Mouse (Mus musculus) megakaryocyte progenitor cell, adult 5-6 weeks (primary cell): ENCODE data around the gene 2200002D01Rik. TPM values are rescaled to one million over a fixed set of nuclear protein-coding genes. Genes with fewer than 3 reads are reported as not detected.
A peak's percentile ranks its signal among the peaks of the same experiment; 100 is the strongest.

Source experiments
- ATAC-seq: replicated peaks from 2 replicates; pipeline ENCODE4 v1.8.0; 2016; ENCODE audit warnings: mild to moderate bottlenecking, moderate TSS enrichment, inconsistent platforms; ENCODE audit not compliant: poor library complexity
- total RNA-seq, 2 experiments: library from RNA; stranded (forward) in 1 of 2; stranded (reverse) in 1 of 2; fragments of 157-497, 149-512 nt in 1 of 2; fragments of 200-1000 nt in 1 of 2; gene quantifications; 2 replicates each; pipeline versions ENCODE4 v1.2.3 to v1.2.4; 2015 to 2017

The 2200002D01Rik gene
- total RNA-seq (2015) (0.20 TPM in 1 of 2 replicates, not detected in the other), total RNA-seq (2017) (1.4 TPM in 1 of 2 replicates, not detected in the other)

DNA sequence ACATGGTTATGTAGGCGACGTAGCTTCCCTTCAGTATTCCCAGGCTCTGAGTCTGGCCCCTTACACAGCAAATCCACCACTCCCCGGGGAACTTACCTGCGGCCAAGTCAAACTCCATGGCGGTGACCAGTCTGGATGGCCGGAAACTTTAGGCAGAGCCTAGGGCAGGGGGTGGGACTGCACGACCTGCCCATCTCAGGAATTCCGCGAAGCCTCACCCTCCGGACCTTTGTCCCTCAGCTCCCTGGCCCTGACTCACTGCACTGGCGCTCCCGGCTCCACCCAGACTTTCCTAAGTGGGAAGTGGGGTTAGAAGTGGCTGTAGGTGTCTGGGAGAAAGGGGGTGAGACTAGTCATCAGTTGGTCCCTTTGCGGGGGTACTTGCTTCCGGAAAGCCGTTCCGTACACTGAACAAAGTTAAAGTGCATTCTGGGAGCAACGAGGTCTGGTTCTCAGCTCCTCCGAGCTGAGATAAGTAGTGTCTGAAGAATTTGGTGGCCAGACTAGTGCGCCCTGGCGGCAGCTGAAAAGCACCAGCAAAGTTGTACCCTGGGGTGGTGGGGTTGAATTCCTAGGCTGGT lies at the start of gene 2200002D01Rik:
2200002D01Rik (minus strand) TSS at position 206 of the 581 bp plus-strand sequence.
- 0 out of 2 replicates have a peak, but pooled peaks have one; percentile 30 for ATAC-seq

DNA sequence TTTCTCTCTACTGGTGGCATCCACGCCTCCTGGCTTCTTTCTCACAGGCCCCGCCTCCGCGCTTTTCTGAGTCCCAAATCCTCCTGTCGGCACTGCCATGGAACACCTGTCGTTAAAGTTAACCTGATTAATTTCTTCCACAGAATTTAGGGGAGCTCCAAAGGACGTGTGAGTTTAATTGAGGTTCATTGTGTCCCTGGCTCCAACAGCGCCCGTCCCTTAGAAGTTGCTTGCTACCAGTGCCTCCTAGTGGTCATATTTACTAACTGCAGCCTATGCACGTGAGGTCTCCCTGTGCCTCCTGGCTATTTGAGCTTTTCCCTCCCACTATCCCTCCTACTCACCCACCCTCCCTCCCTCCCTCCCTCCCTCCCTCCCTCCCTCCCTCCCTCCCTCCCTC lies 48.7 kb upstream of the 2200002D01Rik start:
- peak; percentile 89 for ATAC-seq

DNA sequence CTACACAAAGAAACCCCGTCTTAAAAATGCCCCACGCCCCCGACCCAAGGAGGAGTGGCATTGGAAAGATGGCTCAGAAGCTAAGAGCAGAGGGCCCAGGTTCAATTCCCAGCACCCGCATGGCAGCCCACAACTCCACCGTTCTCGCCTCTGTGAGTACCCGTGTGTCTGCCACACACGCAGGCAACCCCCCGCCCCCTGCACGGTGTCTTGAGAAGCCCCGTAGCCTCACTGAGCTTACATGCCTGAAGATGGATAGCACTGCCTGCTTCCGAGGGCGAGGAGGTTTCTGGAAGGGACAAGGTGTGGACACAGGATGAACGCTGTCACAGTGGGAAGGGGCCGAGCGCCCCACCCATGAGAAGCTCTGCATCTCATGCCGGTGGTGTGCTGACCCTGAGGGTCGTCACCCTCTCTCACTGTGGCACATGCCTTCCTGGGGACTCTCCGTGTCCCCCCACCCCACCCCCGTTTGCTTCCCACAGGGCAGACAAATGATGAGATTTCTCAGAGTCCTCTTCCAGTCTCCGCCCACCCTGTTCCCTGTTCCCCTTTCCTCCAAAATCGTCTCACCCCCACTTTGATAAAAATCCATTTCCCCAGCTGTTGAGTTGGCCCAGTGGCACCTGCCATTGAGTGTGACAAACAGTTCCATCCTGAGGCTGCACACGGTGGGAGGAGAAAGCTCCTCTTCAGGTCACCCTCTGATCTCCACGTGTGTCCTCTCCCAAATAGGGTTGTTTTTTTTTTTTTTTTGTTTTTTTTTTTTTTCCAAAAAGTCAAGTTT lies 47.8 kb upstream of the 2200002D01Rik start:
- no peak for ATAC-seq

DNA sequence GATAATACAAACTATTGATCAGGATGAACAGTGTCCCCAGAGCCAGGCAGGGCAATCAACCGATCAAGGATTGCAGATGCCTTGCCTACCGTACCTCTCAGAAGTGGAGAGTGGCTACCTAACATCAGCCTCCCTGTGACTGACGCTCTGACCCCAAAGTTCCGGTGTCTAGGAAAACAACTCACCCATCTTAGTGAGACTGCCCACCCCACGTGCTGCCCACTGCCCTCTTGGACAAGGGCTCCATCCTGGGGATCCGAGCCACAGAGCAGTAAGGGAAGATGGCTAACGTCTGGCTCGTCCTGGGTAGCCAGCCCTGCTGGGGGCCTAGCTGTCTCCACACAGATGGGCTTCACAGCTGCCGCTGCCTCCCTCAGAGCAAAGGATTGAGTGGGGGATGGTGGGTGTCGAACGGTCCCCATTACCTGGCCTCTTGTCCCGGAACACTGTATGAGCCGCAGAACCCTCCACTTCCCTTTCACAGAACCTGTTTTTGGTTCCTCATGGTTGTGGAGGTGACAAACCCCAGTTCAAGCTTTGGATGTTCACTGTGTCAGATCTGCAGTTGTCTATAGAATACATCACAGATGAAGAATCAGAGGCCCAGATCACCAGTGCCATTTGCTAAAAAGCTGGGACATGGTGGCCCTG lies 46.0 kb upstream of the 2200002D01Rik start:
- no peak for ATAC-seq

DNA sequence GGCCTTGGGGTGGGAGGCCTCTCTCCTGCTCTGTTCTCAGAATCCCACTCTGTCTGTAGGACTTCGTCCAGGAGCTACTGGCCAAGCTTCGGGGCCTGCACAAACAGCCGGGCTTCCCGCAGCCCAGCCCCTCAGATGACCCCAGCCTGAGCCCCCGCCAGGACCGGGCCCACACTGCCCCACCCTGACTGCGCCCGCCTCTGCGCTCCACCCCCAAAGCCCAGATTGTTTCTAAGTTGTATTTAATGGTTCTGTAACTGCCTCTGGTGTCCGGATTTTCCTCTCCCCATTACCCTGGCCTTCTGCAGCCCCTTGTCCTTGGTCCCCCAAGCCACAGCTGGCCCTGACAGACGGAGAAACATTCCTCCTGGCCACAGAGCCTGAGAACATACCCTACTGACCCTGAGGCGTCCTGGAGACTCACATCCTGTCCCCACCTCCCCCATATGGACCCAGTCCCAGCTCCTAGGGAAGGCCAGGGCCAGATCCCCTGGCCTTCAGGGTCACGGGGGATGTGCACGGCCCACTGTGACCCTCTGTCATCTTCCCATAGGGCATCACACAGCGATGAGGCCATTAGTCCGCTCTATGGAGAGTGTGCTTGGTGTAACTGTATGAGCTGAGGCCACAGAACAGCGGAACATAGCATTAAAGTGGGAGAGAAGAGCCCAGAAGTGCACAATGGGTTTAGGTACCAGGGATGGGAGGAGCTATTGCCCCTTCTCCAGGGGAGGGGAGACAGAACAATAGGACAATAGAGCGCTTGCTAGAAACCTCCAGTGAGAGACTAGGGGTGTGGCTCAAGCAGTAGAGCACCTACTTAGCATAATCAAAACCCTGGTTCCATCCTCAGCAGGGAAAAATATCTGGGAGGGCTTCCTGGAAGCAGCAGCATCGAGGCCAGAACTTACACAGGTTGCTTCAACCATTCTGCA lies 45.1 kb upstream of the 2200002D01Rik start:
- ATAC-seq: no peak

DNA sequence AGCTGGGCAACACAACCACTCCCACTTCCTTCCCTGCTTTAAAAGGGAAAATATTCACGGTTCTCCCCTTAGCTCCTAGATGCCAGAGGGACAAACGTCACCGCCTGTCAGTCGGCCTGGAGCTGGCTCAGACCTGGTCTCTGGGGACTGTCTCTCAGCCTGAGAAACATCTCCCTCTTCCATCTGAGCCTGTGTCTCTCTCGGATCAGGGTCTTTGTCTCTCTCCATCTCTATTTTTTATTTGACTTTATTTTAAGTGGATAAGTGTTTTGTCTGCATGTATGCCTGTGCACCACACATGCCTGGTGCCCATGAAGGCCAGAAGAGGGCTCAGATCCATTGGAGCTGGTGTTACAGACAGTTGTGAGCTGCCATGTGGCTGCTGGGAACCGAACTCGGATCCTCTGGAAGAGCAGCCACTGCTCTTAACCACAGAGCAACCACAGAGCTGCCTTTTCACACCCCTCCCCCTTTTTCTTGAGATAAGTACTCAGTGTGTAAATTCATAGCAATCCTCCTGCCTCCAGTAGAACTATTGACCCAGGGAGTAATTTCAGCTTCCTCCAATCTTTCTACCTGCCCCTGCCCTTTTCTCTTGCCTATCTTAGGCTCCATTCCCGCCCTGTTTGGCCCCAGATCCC lies 44.3 kb upstream of the 2200002D01Rik start:
- ATAC-seq: no peak

DNA sequence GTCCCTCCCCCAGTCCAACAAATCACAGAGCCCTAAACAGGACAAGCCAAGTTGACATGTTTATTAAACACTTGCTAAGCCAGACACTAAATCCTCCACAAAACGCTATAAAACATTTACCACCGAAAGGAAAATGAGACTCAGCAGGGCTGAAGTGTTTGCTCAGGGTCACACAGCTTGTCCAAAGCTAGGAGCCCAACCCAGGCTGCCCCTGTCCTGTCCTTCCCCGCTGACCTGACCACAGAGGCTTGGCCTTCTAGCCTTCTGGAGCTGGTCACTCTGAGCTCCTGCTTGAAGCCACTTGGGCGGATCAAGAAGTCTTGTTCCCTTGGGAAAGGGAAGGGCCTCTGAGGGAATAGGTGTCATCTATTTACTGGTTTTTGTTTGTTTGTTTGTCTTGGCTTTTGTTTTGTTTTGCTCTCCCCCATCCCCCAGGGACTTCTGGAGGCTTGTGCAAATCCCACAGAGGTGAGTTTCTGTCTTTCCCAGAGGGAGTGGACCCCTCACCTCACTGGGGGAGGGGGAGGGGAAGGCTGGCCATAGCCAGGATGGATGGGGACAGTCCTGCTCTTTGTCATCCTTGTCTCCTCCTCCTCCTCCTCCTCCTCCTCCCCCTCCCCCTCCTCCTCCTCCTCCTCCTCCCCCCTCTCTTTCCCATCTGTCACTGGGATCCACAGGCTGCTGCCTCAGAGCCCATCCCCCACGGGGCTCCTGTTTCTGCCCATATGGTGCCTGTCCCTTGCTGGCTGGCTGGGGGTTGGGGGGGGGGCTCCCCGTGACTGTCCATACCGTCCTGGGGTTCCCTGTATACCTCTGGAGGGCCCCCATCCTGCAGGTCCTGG lies 43.6 kb upstream of the 2200002D01Rik start:
- ATAC-seq: no peak

DNA sequence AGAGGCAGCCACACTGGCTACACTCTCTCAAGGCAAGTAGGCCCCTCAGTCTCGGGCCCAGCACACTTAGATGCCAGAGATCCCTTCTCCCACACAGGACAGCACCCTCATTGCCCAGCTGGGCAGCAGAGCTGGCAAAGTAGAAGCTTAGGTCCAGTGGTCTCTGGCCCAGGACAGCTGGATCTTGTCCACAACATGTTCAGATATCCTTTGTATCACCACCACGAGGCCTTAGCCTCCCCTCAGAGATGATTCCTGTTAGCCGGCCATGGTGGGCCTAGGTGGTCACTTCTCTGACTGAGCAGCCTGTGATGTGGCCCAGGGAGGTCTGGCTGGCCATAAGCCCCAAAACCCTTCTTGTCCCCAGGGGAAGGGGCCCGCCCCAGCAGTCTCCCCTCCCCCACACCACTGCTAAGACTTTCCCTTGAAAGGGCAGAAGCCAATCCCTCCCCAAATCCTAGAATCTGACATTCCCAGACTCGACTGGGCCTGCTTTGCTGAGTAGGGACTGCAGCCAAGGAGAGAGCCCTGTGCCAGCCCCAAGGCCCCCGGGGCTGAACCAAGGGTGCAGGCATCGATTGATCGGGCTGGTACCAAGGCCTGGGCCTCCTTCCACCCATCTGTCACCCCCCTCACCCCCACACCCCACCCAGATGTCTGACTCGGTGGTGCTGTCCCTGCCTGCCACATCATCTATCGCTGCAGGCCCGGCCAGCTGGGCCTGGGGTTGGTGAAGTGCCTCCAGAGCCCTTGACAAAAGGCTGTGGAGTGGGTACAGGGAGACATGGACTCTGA lies 42.6 kb upstream of the 2200002D01Rik start:
- no peak for ATAC-seq

DNA sequence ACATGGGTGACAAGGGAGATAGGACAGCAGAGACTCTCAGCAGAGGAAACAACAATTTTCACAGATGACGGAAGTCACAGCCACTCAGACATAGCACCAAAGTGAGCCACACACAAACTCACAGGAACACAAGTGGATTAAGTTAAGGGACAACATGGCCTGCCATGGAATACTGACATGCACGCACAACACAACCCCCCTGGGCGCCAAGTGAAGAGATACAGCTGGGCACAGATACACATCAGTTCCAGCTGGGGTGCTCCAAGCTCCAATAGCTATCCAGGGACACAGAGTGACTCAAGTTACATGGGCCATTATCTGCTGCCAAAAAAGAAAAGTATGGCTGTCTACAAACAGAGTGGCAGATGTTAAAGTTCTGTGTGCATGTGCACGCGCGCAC lies 41.6 kb upstream of the 2200002D01Rik start:
- ATAC-seq: no peak

DNA sequence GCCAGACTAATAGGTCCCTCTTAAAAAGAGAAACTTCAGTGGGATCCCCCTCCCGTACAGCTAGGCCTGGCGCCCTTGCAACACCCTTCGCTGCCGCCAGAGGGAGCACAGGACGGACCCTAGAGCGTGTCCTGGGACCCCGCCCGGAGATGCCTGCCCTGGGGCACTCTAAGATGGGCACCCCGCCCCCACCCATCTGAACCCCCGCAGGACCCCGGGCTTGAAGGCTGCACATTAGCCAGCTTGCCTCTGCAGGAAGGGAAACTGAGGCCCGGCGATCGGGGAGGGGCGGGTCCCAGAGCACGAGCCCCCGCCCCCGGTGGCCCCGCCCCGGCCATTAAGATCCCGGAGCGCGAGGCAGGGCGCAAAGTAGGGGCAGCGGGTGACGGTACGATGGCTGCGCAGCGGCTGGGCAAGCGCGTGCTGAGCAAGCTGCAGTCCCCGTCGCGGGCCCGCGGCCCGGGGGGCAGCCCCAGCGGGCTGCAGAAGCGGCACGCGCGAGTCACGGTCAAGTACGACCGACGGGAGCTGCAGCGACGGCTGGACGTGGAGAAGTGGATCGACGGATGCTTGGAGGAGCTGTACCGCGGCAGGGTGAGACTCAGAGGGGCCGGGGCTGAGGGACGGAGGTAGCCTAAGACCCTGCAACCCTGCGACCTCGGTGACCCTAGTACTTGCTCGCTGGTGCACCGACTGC lies 40.8 kb upstream of the 2200002D01Rik start, which contains the start of gene Ppp1r14a:
Ppp1r14a (plus strand) TSS at position 367 of the 697 bp plus-strand sequence.
- peak; percentile 84 for ATAC-seq

DNA sequence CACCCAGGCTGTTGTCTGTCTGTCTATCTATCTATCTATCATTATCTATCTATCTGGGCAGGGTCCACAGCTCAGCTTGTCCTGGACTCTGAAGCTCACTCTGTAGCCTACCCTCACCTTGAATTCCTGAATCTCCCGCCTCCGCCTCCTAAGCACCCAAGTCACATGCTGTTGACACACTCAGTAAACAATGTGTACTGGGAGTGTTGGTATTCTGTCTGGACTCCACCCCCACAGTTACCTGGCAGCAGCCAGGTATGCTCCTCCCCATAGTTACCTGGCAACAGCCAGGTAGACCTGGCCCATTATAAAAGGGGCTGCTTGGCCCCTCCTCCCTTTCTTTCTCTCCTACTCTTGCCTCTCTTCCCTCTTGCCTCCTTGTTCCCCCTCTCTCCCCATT lies 39.8 kb upstream of the 2200002D01Rik start:
- no peak for ATAC-seq

DNA sequence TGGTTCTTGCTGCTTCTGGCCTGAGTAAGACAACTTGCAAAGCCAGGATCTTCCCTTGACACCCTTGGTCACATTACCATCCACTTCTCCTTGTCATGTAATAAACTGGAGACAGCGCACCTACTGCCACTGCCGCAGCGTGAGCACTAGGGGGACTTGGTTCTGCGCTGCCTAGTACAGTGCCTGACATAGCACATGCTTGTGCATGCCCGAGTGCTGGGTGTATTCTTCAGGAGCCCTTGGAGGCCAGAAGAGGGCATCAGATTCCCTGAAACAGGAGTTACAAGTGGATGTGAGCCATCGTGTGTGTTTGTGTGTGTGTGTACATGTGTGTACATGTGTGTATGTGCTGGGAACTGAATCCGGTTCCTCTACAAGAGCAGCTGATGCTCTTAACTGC lies 39.2 kb upstream of the 2200002D01Rik start:
- peak; percentile 26; the same call in 1 of the 2 replicates for ATAC-seq

DNA sequence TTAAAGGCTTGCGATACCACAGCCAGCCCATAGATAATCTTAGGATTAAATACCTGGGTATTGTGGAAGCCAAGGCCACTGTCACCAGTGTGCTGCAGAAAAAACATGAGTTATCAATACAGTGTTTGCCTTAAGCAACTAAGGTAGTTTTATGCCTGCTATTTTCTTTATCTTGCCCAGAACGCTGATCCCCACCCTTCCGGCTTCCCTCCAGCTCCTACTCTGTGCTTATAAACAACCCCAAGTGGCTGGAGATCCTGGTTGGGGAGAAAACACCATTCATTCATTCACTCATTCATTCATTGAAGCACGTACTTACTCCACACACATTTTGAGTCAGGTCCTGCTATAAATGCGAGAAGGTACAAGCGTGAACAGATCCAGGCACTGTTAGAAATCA lies 36.3 kb upstream of the 2200002D01Rik start:
- ATAC-seq: no peak

DNA sequence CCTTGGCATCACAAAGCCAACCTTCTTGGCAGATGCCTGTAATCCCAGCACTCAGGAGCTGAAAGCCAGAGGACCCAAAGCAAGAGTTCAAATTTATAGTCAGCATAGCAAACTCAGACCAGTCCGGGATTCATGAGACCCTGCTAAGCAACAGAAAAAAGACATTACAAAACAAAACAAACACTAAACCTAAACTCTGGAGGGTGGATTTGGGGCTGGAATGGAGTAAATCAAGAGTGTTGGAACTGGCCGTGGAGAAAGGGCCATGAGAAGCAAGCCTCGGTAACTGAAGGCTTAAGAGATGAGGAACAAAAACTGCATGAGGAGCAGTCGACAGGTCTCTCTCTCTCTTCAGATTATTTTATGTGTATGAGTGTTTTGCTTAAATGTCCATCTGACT lies 35.6 kb upstream of the 2200002D01Rik start:
- no peak for ATAC-seq

DNA sequence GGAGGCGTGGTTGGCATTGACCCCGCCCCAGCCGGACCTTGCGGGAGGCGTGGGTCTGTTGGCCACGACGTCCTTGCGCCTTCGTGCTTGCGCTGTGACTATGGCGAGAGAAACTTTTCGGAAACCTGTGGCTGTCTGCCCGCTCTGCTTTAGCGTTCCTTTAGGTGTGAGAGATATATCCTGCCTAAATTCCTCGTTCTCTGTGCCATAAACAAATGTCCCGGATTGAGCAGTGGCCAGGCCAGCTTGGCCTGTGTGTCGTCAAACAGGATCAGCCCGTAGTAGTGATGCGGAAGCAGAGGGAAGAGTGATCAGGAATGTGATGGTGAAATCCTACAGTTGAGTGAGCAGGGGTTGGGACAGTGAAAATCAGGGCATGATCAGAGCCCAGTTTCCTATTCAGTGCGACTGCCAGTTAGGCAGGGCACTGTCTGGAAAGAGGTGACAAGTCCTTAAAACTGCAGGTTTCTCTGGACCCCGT lies 33.8 kb upstream of the 2200002D01Rik start:
- ATAC-seq: peak; percentile 48

DNA sequence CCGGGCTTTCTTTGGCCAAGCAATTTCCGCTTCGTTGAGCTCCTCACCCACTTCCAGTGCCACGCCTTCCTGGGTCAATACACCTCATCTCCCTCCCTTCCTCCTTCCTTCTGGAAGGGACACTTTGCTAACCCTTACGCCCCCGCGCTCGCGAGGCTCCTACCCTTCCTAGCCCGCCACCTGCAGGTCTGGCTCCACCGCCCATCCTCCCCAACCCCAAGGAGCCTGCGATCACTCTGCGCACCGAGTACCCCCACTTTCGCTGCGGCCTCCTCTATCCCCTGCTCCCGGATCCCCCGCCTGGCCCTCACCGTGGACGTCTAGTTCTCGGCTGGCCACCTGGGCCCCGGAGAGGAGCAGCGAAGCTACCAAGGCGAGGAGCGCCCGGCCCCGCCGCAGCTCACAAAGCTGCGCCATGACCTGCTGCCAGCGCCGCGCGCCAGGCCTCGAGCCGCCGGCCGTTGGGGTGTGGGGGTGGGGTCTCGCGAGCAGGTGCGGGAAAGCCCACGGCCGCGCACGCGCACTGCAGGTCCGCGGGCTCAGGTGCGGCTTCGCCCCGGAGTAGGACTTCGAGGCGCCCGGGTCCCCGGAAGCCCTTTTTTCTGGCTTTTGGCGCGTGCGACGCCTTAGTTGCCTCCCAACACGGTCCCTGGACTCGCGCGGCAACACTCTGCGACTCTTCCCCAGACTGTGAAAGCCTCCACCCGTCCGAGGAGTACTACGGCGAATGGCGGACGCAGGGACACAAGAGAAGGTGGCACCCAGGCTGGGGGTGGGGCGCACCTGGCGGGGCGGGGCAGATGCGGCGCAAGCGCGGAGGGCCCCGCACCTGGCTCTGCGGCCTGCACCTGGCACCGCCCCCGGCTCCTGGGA lies 33.2 kb upstream of the 2200002D01Rik start, which contains the start of gene Spint2:
Spint2 (minus strand) TSS at position 712 of the 873 bp plus-strand sequence.
- peak; percentile 51 for ATAC-seq

DNA sequence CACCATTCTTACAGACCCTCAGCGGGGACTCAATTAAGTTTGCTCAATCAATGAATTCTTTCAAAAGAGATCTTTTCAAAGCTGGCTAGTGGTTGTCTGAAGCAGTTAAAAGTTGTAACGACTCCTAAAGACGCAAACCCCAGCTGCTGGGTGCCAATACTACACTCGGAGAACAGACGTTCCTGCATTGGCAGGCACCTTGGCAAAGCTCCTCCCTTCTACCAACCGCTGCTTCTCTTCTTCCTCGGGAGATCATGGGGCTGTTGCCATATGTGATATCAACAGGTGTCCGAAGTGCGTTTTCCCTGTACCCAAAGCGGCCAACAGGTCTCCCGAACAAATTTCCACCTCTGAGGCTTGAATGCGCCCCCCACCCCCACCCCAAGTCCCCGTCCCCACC lies 32.5 kb upstream of the 2200002D01Rik start:
- peak; percentile 53 for ATAC-seq
